Mouse (Mus musculus) CH12.LX (cell line): ENCODE results near the gene AC129217.1. TPM values are rescaled to one million over a fixed set of nuclear protein-coding genes. Genes with fewer than 3 reads are reported as not detected.

Experiments used
- DNase-seq: peaks from one replicate; pipeline ENCODE4 v3.0.0-alpha.2; 2013; ENCODE audit errors: extremely low read depth
- H3K27ac ChIP-seq: 2 replicates; pipeline ENCODE4 v1.5.1; 2012; ENCODE audit warnings: low read depth, mild to moderate bottlenecking, control low read depth, moderate library complexity; ENCODE audit not compliant: insufficient read depth
- H3K27me3 ChIP-seq: replicated peaks from 2 replicates; pipeline ENCODE3; 2012; ENCODE audit warnings: inconsistent platforms
- H3K36me3 ChIP-seq, 2 experiments: replicated peaks in 1 of 2; 2 replicates each; pipeline versions ENCODE3 to v1.6.1; 2012; ENCODE audit warnings: inconsistent platforms in 1 of 2, low read length in 1 of 2, mild to moderate bottlenecking in 1 of 2, mixed read lengths in 1 of 2, moderate library complexity in 1 of 2; ENCODE audit not compliant: control insufficient read depth in 1 of 2, insufficient read depth in 1 of 2
- H3K4me1 ChIP-seq, 2 experiments: 2 replicates each; pipeline ENCODE4 v1.6.1; 2012; ENCODE audit warnings: inconsistent platforms in 1 of 2, moderate library complexity in 1 of 2; ENCODE audit not compliant: insufficient read depth in 2 of 2, control insufficient read depth in 1 of 2
- H3K4me2 ChIP-seq: 2 replicates; pipeline ENCODE4 v1.6.1; 2012; ENCODE audit warnings: low read depth, mild to moderate bottlenecking, control low read depth; ENCODE audit not compliant: poor library complexity, insufficient read depth, severe bottlenecking
- H3K4me3 ChIP-seq, 3 experiments: fragments of 150-350 bp in 1 of 3; sonication (generic) in 1 of 3; replicated peaks in 1 of 3; 2 replicates each; pipeline versions ENCODE3 to v1.5.1; 2011 to 2012; ENCODE audit warnings: low read depth in 2 of 3, low read length in 2 of 3, mild to moderate bottlenecking in 2 of 3, moderate library complexity in 2 of 3, control low read depth in 1 of 3, improper control_type of control experiment in 1 of 3, inconsistent platforms in 1 of 3, mixed read lengths in 1 of 3; ENCODE audit not compliant: poor library complexity in 1 of 3
- H3K79me2 ChIP-seq: replicated peaks from 2 replicates; pipeline ENCODE4 v1.6.1; 2012; ENCODE audit warnings: mild to moderate bottlenecking, moderate library complexity; ENCODE audit not compliant: control insufficient read depth, poor library complexity, insufficient read depth, severe bottlenecking; ENCODE audit errors: extremely low read depth
- H3K9ac ChIP-seq: 2 replicates; pipeline ENCODE4 v1.6.1; 2012; ENCODE audit warnings: low read depth, mild to moderate bottlenecking, control low read depth, moderate library complexity; ENCODE audit not compliant: insufficient read depth
- H3K9me3 ChIP-seq: replicated peaks from 2 replicates; pipeline ENCODE3; 2012; ENCODE audit warnings: low read length, inconsistent platforms, mixed read lengths
- BHLHE40 ChIP-seq: IDR thresholded peaks from 2 replicates; pipeline ENCODE4 v1.6.1; 2011; ENCODE audit warnings: mild to moderate bottlenecking, low read depth, low read length, improper control_type of control experiment
- CHD1 ChIP-seq: IDR thresholded peaks from 2 replicates; pipeline ENCODE4 v1.6.1; 2012; ENCODE audit warnings: low read depth, low read length, improper control_type of control experiment, inconsistent platforms
- CHD2 ChIP-seq: IDR thresholded peaks from 2 replicates; pipeline ENCODE4 v1.6.1; 2011; ENCODE audit warnings: low read length, improper control_type of control experiment
- CTCF ChIP-seq, 2 experiments: IDR thresholded peaks in 1 of 2; conservative IDR thresholded peaks in 1 of 2; 2 replicates each; pipeline ENCODE4 v1.5.1; 2011 to 2012; ENCODE audit warnings: low read depth in 2 of 2, low read length in 2 of 2, improper control_type of control experiment in 1 of 2, inconsistent platforms in 1 of 2, mild to moderate bottlenecking in 1 of 2, moderate library complexity in 1 of 2
- E2F4 ChIP-seq: IDR thresholded peaks from 2 replicates; pipeline ENCODE4 v1.6.1; 2011; ENCODE audit warnings: low read depth, low read length, improper control_type of control experiment; ENCODE audit not compliant: insufficient replicate concordance
- ELF1 ChIP-seq: IDR thresholded peaks from 2 replicates; pipeline ENCODE4 v1.6.1; 2014; ENCODE audit warnings: low read depth, mild to moderate bottlenecking, inconsistent platforms, low read length, improper control_type of control experiment
- EP300 ChIP-seq: IDR thresholded peaks from 2 replicates; pipeline ENCODE4 v1.6.1; 2011; ENCODE audit warnings: low read length, improper control_type of control experiment
- ETS1 ChIP-seq: conservative IDR thresholded peaks from 2 replicates; pipeline ENCODE4 v1.6.1; 2012; ENCODE audit warnings: low read depth, mild to moderate bottlenecking, inconsistent platforms, low read length, improper control_type of control experiment, moderate library complexity
- GABPA ChIP-seq: IDR thresholded peaks from 2 replicates; pipeline ENCODE4 v1.6.1; 2012; ENCODE audit warnings: low read depth, low read length, improper control_type of control experiment, inconsistent platforms; ENCODE audit not compliant: insufficient replicate concordance
- HCFC1 ChIP-seq: IDR thresholded peaks from 2 replicates; pipeline ENCODE4 v1.6.1; 2012; ENCODE audit warnings: low read depth, mild to moderate bottlenecking, inconsistent platforms, low read length, improper control_type of control experiment
- IRF4 ChIP-seq: IDR thresholded peaks from 2 replicates; pipeline ENCODE4 v1.6.1; 2014; ENCODE audit warnings: low read depth, mild to moderate bottlenecking, inconsistent platforms, low read length, improper control_type of control experiment
- JUN ChIP-seq: IDR thresholded peaks from 2 replicates; pipeline ENCODE4 v1.6.1; 2011; ENCODE audit warnings: low read depth, mild to moderate bottlenecking, low read length, improper control_type of control experiment, moderate library complexity; ENCODE audit not compliant: insufficient read depth
- JUND ChIP-seq: conservative IDR thresholded peaks from 2 replicates; pipeline ENCODE4 v1.6.1; 2011; ENCODE audit warnings: low read depth, low read length, improper control_type of control experiment
- KAT2A ChIP-seq: IDR thresholded peaks from 2 replicates; pipeline ENCODE4 v1.6.1; 2012; ENCODE audit warnings: low read length, improper control_type of control experiment, inconsistent platforms; ENCODE audit not compliant: insufficient replicate concordance
- MAFK ChIP-seq: IDR thresholded peaks from 2 replicates; pipeline ENCODE4 v1.6.1; 2011; ENCODE audit warnings: low read length, improper control_type of control experiment; ENCODE audit not compliant: insufficient replicate concordance
- MAX ChIP-seq: IDR thresholded peaks from 2 replicates; pipeline ENCODE4 v1.6.1; 2011; ENCODE audit warnings: low read length, improper control_type of control experiment
- MAZ ChIP-seq: IDR thresholded peaks from 2 replicates; pipeline ENCODE4 v1.6.1; 2012; ENCODE audit warnings: low read depth, mild to moderate bottlenecking, inconsistent platforms, low read length, improper control_type of control experiment, moderate library complexity
- MEF2A ChIP-seq: IDR thresholded peaks from 2 replicates; pipeline ENCODE4 v1.6.1; 2014; ENCODE audit warnings: low read depth, mild to moderate bottlenecking, inconsistent platforms, low read length, improper control_type of control experiment, borderline replicate concordance
- MXI1 ChIP-seq: IDR thresholded peaks from 2 replicates; pipeline ENCODE4 v1.6.1; 2011; ENCODE audit warnings: mild to moderate bottlenecking, low read depth, low read length, improper control_type of control experiment
- MYC ChIP-seq: IDR thresholded peaks from 2 replicates; pipeline ENCODE4 v1.6.1; 2011; ENCODE audit warnings: low read depth, mild to moderate bottlenecking, improper control_type of control experiment, low read length
- NELFE ChIP-seq: IDR thresholded peaks from 2 replicates; pipeline ENCODE4 v1.6.1; 2011; ENCODE audit warnings: low read depth, low read length, improper control_type of control experiment
- NRF1 ChIP-seq: IDR thresholded peaks from 2 replicates; pipeline ENCODE4 v1.6.1; 2014; ENCODE audit warnings: low read depth, mild to moderate bottlenecking, inconsistent platforms, low read length, improper control_type of control experiment, moderate library complexity
- PAX5 ChIP-seq: IDR thresholded peaks from 2 replicates; pipeline ENCODE4 v1.6.1; 2012; ENCODE audit warnings: low read length, inconsistent platforms, mixed read lengths
- POLR2A ChIP-seq: IDR thresholded peaks from 2 replicates; pipeline ENCODE4 v1.6.1; 2011; ENCODE audit warnings: low read depth, mild to moderate bottlenecking, improper control_type of control experiment, low read length
- POLR2AphosphoS2 ChIP-seq: IDR thresholded peaks from 2 replicates; pipeline ENCODE4 v1.6.1; 2011; ENCODE audit warnings: low read depth, low read length, improper control_type of control experiment
- RAD21 ChIP-seq: IDR thresholded peaks from 2 replicates; pipeline ENCODE4 v1.6.1; 2011; ENCODE audit warnings: low read depth, mild to moderate bottlenecking, low read length, improper control_type of control experiment, moderate library complexity
- RCOR1 ChIP-seq: conservative IDR thresholded peaks from 2 replicates; pipeline ENCODE4 v1.6.1; 2012; ENCODE audit warnings: low read depth, mild to moderate bottlenecking, inconsistent platforms, low read length, improper control_type of control experiment
- SIN3A ChIP-seq: IDR thresholded peaks from 2 replicates; pipeline ENCODE4 v1.6.1; 2012; ENCODE audit warnings: low read length, improper control_type of control experiment, inconsistent platforms
- SMC3 ChIP-seq: IDR thresholded peaks from 2 replicates; pipeline ENCODE4 v1.6.1; 2011; ENCODE audit warnings: low read depth, low read length, improper control_type of control experiment
- TBP ChIP-seq: conservative IDR thresholded peaks from 2 replicates; pipeline ENCODE4 v1.6.1; 2011; ENCODE audit warnings: low read depth, low read length, improper control_type of control experiment
- TCF12 ChIP-seq: IDR thresholded peaks from 2 replicates; pipeline ENCODE4 v1.6.1; 2014; ENCODE audit warnings: low read depth, mild to moderate bottlenecking, inconsistent platforms, low read length, improper control_type of control experiment
- UBTF ChIP-seq: IDR thresholded peaks from 2 replicates; pipeline ENCODE4 v1.6.1; 2012; ENCODE audit warnings: low read depth, mild to moderate bottlenecking, inconsistent platforms, low read length, improper control_type of control experiment, moderate library complexity
- USF1 ChIP-seq: IDR thresholded peaks from 2 replicates; pipeline ENCODE4 v1.6.1; 2014; ENCODE audit warnings: low read depth, mild to moderate bottlenecking, inconsistent platforms, low read length, improper control_type of control experiment
- USF2 ChIP-seq: conservative IDR thresholded peaks from 2 replicates; pipeline ENCODE4 v1.6.1; 2011; ENCODE audit warnings: low read depth, low read length, improper control_type of control experiment
- ZC3H11A ChIP-seq: IDR thresholded peaks from 2 replicates; pipeline ENCODE4 v1.6.1; 2012; ENCODE audit warnings: low read depth, mild to moderate bottlenecking, inconsistent platforms, low read length, improper control_type of control experiment
- ZKSCAN1 ChIP-seq: IDR thresholded peaks from 2 replicates; pipeline ENCODE4 v1.6.1; 2012; ENCODE audit warnings: low read depth, inconsistent platforms, low read length, improper control_type of control experiment, borderline replicate concordance
- ZMIZ1 ChIP-seq: IDR thresholded peaks from 2 replicates; pipeline ENCODE4 v1.6.1; 2012; ENCODE audit warnings: low read depth, mild to moderate bottlenecking, inconsistent platforms, low read length, improper control_type of control experiment
- ZNF384 ChIP-seq: IDR thresholded peaks from 2 replicates; pipeline ENCODE4 v1.6.1; 2012; ENCODE audit warnings: low read depth, low read length, improper control_type of control experiment, inconsistent platforms
- dilution Hi-C: fragments of 300-500 bp; cut with MboI; formaldehyde crosslinking; loops from 2 replicates; pipeline ENCODE4 v1.14.3; 2020; ENCODE audit warnings: low sequenced_read_pairs; ENCODE audit not compliant: extremely low pct_unique_long_range_greater_than_20kb, extremely low pct_ligation_motif_present
- in situ Hi-C: fragments of 300-500 bp; cut with MboI; formaldehyde crosslinking; loops from 3 replicates; pipeline ENCODE4 v1.14.3; 2019; ENCODE audit warnings: low sequenced_read_pairs, low pct_ligation_motif_present, low pct_unique_long_range_greater_than_20kb, mixed read lengths
- polyA plus RNA-seq: library from polyadenylated mRNA; unstranded; fragments of >175 nt; gene quantifications from 2 replicates; pipeline ENCODE4 v1.2.1, GENCODE M21; 2012; ENCODE audit warnings: low read depth; ENCODE audit not compliant: insufficient read length
- total RNA-seq, 2 experiments: library from RNA; depleted of rRNA; stranded (reverse); fragments of 300-350 nt in 1 of 2; fragments of >200 nt in 1 of 2; gene quantifications; 2 replicates each; pipeline ENCODE4 v1.2.3; 2012 to 2014

AC129217.1 gene
- total and polyA plus RNA-seq, 3 experiments = 0.25 to 77.4 (median 5.1) TPM

DNA sequence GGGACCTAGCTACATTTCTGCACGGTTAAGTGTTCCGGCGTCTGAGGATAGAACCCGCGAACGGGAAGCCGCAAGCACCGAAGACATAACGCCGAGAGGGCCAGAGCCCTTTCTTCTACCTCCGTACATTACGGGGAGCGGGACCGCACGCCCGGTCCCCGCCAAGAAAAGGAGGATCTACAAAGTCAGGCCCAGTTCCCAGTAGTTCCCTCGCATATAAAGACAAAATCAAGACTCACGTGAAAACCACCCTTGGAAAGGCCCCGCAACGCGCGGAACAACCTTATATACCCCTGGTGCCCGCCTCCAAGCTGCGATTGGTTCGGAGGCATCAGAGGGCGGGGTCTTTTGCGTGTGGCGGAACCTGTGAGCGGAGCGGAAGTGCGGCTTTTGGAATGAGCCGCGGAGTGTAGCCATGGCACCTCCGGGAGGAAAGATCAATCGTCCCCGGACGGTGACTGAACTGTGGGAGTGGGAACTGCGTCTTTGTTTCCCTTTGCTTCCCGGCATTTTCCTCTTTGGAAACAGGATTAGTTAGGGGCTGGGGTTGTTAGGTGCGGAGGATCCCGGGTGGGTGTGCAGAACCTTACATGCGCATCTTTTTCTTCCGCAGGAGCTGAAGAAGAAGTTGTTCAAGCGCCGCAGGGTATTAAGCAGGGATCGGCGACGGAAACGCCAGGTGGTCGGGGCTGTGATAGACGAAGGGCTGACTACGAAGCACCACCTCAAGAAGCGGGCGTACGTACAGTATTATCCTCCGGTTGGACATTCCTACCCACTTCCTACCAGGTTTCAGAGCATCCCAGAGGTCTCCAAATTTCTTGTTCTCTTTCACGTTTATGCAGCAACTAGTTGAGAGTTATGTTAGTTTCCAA, 59.2 kb downstream of the AC129217.1 start, which contains the start of the genes 1810009A15Rik and Gm49416:
Gene 1810009A15Rik (plus strand): TSS at position 343 of the 875 bp plus-strand sequence.
Gene Gm49416 (plus strand): TSS at position 416 of the 875 bp plus-strand sequence.
- peaks cover 14 to 22% of the 10 kb centered on the region in 2 experiments for H3K36me3 ChIP-seq
- H3K27ac ChIP-seq = peak within 1 kb of the TSS; percentile 50; the same call in 1 of the 2 replicates
- in situ Hi-C loops (no loop called here), dilution Hi-C loops (no loop called here)
- H3K4me2 ChIP-seq = peak within 1 kb of the TSS; percentile 66
- H3K9ac ChIP-seq = peak within 1 kb of the TSS; percentile 95
- peak within 1 kb of the TSS; percentile 72 to 81 (median 77) for H3K4me3 ChIP-seq
- peak; percentile 97 for DNase-seq
- H3K27me3 ChIP-seq = no peaks in the 10 kb centered on the region
- no peaks in the 10 kb centered on the region for H3K9me3 ChIP-seq
- H3K79me2 ChIP-seq = peaks cover 35% of the 10 kb centered on the region
- peaks cover 0 to 30% of the 10 kb centered on the region in 2 experiments; a peak in 2 of 4 replicates for H3K4me1 ChIP-seq
- TF ChIP-seq USF1 (no peak), CTCF (conservative IDR thresholded peaks at IDR 0.05 in 1 of 2, IDR thresholded peaks at IDR 0.05 in 1 of 2; ENCODE audit: low read depth in 2 of 2, low read length in 2 of 2) (no peak), CHD2 (no peak), GABPA (no peak), MAFK (no peak), HCFC1 (peak; percentile 81), ZMIZ1 (peak; percentile 97), MEF2A (peak; percentile 63), ZNF384 (no peak), MXI1 (peak; percentile 89), JUN (no peak), IRF4 (no peak), RCOR1 (no peak; the same call in 1 of the 2 replicates), MAX (peak; percentile 82), PAX5 (no peak), ETS1 (0 out of 2 replicates have a peak, but pooled peaks have one; percentile 30), TCF12 (peak; percentile 93), SMC3 (no peak), ZKSCAN1 (no peak), MAZ (peak; percentile 14; the same call in 1 of the 2 replicates), SIN3A (peak; percentile 95), UBTF (no peak), POLR2AphosphoS2 (peak; percentile 96), POLR2A (peak; percentile 99), NELFE (peak; percentile 99), ZC3H11A (no peak), TBP (peak; percentile 98), E2F4 (peak; percentile 52; the same call in 1 of the 2 replicates), KAT2A (peak; percentile 67; the same call in 1 of the 2 replicates), USF2 (no peak), NRF1 (peak; percentile 42), BHLHE40 (peak; percentile 90), MYC (peak; percentile 74; the same call in 1 of the 2 replicates), JUND (no peak), RAD21 (no peak), EP300 (no peak), ELF1 (peak; percentile 91), CHD1 (no peak; the same call in 1 of the 2 replicates)
